17 mouse cellular contexts compared by ENCODE assay signal in genomic region chr1:154044712-154045111, GRCm38 (mm10).
DNase-seq lines count a peak whose midpoint lies in the region; TF ChIP-seq lines count a peak whose summit lies in the region.
"Had no signal": no experiment of that assay in that cellular context is flagged by ENCODE, and none has a peak within 500 bp of the region (broad histone marks: within the 10 kb centered on the region; RNA-seq: fewer than 3 reads in every experiment).

No protein-coding gene starts in this region.

- DNase-seq in cerebellum, adult 9-11 months, result peak; percentile 7
- no peak for DNase-seq in cerebellum, postnatal 36 days
- DNase-seq in left cerebral cortex, adult 2 months (ENCODE audit: extremely low spot score in 1 of 2, low spot score in 2 of 2), result peak in 1 of 2 experiments; percentile 19
- no peak for DNase-seq in left cerebral cortex, postnatal 36 days (ENCODE audit: low spot score in 2 of 2)
- DNase-seq in right cerebral cortex, postnatal 10 days (ENCODE audit: low spot score in 2 of 2), result peak; percentile 66 to 78
- no peak for DNase-seq in lung, adult 18-20 months
- DNase-seq: gastrocnemius, postnatal 36 days; kidney, adult 11 months; kidney, postnatal 36 days; lung, postnatal 4 days had no signal

- intact Hi-C loops in left cerebral cortex, adult 2 months (cut with DNase I), result no loop called here
- intact Hi-C loops in left cerebral cortex, postnatal 36 days (cut with DNase I), result no loop called here

- no peaks in the 10 kb centered on the region for H3K4me1 ChIP-seq in cortical plate, adult 2 months (ENCODE audit: control insufficient read depth, insufficient read depth, low read length)
- H3K4me1 ChIP-seq: forebrain, embryonic 15.5 days; heart, embryonic 15.5 days; hindbrain, embryonic 13.5 days; limb, embryonic 13.5 days; midbrain, embryonic 13.5 days; neural tube, embryonic 12.5 days had no signal

- H3K27ac ChIP-seq in left cerebral cortex, adult 2 months, result peak overlapping the region; percentile 36; the same call in 1 of the 2 replicates
- H3K27ac ChIP-seq in cortical plate, adult 2 months (ENCODE audit: insufficient read depth, low read length), result no peak overlapping the region
- H3K27ac ChIP-seq: forebrain, embryonic 15.5 days; heart, embryonic 15.5 days; hindbrain, embryonic 13.5 days; limb, embryonic 13.5 days; midbrain, embryonic 13.5 days; neural tube, embryonic 12.5 days had no signal

- TF ChIP-seq CTCF in left cerebral cortex, adult 2 months (IDR thresholded peaks at IDR 0.05), result no peak
- TF ChIP-seq CTCF in cortical plate, adult 2 months (IDR thresholded peaks at IDR 0.05; ENCODE audit: extremely low read depth, insufficient read depth, low read length), result no peak

- peak; percentile 41; the same call in 1 of the 2 replicates for TF ChIP-seq POLR2A in cortical plate, adult 2 months (IDR thresholded peaks at IDR 0.05; ENCODE audit: extremely low read depth, insufficient read depth, low read length)

- H3K4me3 ChIP-seq in left cerebral cortex, adult 2 months, result no peak overlapping the region
- H3K4me3 ChIP-seq in cortical plate, adult 2 months (ENCODE audit: insufficient read depth, low read length), result no peak overlapping the region
- H3K4me3 ChIP-seq: forebrain, embryonic 15.5 days; heart, embryonic 15.5 days; hindbrain, embryonic 13.5 days; limb, embryonic 13.5 days; midbrain, embryonic 13.5 days; neural tube, embryonic 12.5 days had no signal

Comparison
In these comparisons a context has a peak if more than half of its experiments do, and no peak if none do; other contexts are left out.
1. DNase-seq: peak in cerebellum, adult 9-11 months (single experiment) and right cerebral cortex, postnatal 10 days (2 of 2); none in cerebellum, postnatal 36 days (0 of 2), left cerebral cortex, postnatal 36 days (0 of 2) and lung, adult 18-20 months (0 of 2).